Mouse (Mus musculus) stomach, postnatal 0 days (tissue): ENCODE results near the gene Ngly1. TPM values are rescaled to one million over a fixed set of nuclear protein-coding genes. Genes with fewer than 3 reads are reported as not detected.

Experiments
- ATAC-seq: fragments of 200-750 bp; cut with Nextera tagmentation; 2 replicates; pipeline ENCODE4 v1.8.0; 2017; ENCODE audit not compliant: low FRiP score, low TSS enrichment
- DNase-seq: peaks from one replicate; pipeline ENCODE4 v3.0.0-alpha.2; 2016; ENCODE audit warnings: low spot score
- H3K27ac ChIP-seq: fragments of 300-500 bp; sonication (generic); replicated peaks from 2 replicates; pipeline ENCODE4 v1.5.1; 2014; ENCODE audit warnings: mild to moderate bottlenecking, control low read depth
- H3K27me3 ChIP-seq: fragments of 300-500 bp; sonication (generic); 2 replicates; pipeline ENCODE4 v1.6.1; 2014; ENCODE audit warnings: low read length; ENCODE audit not compliant: control insufficient read depth, insufficient read depth
- H3K36me3 ChIP-seq: fragments of 300-500 bp; sonication (generic); 2 replicates; pipeline ENCODE4 v1.6.1; 2014; ENCODE audit warnings: low read length, mixed read lengths; ENCODE audit not compliant: control insufficient read depth, insufficient read depth
- H3K4me1 ChIP-seq: fragments of 300-500 bp; sonication (generic); replicated peaks from 2 replicates; pipeline ENCODE4 v1.6.1; 2014; ENCODE audit warnings: antibody characterized with exemption; ENCODE audit not compliant: control insufficient read depth, insufficient read depth
- H3K4me2 ChIP-seq: fragments of 300-500 bp; sonication (generic); replicated peaks from 2 replicates; pipeline ENCODE4 v1.6.1; 2014; ENCODE audit warnings: low read depth, mild to moderate bottlenecking, control low read depth, moderate library complexity
- H3K4me3 ChIP-seq: fragments of 300-500 bp; sonication (generic); 2 replicates; pipeline ENCODE4 v1.5.1; 2014; ENCODE audit warnings: low read depth, low read length, control low read depth
- H3K9ac ChIP-seq: fragments of 300-500 bp; sonication (generic); 2 replicates; pipeline ENCODE4 v1.6.1; 2014; ENCODE audit warnings: mild to moderate bottlenecking, low read length, control low read depth, mixed read lengths
- H3K9me3 ChIP-seq: fragments of 300-500 bp; sonication (generic); 2 replicates; pipeline ENCODE4 v1.6.1; 2016; ENCODE audit warnings: low read length; ENCODE audit not compliant: control insufficient read depth
- CTCF ChIP-seq: IDR thresholded peaks from 2 replicates; pipeline ENCODE4 v1.5.1; 2016; ENCODE audit warnings: antibody characterized with exemption, low read depth, mild to moderate bottlenecking, moderate library complexity
- EP300 ChIP-seq: optimal IDR thresholded peaks from 2 replicates; pipeline ENCODE3; 2016; ENCODE audit warnings: antibody characterized with exemption
- WGBS: fragments of 180-500 bp; shearing (Covaris S2); extraction: QIAGEN DNeasy Blood & Tissue Kit; methylation state at CpG from one replicate; pipeline ENCODE4 v1.1.7; 2014; 5-methylcytosine and 5-hydroxymethylcytosine counted together
- polyA plus RNA-seq: library from polyadenylated mRNA; unstranded; fragments of >200 nt; fragmentation: Nextera tagmentation; extraction: Ambion mirVana; gene quantifications from 2 replicates; pipeline ENCODE4 v1.2.1, GENCODE M21; 2015

The Ngly1 gene
- polyA plus RNA-seq, 1 experiment from 2014 or later, result 35.2 TPM

DNA sequence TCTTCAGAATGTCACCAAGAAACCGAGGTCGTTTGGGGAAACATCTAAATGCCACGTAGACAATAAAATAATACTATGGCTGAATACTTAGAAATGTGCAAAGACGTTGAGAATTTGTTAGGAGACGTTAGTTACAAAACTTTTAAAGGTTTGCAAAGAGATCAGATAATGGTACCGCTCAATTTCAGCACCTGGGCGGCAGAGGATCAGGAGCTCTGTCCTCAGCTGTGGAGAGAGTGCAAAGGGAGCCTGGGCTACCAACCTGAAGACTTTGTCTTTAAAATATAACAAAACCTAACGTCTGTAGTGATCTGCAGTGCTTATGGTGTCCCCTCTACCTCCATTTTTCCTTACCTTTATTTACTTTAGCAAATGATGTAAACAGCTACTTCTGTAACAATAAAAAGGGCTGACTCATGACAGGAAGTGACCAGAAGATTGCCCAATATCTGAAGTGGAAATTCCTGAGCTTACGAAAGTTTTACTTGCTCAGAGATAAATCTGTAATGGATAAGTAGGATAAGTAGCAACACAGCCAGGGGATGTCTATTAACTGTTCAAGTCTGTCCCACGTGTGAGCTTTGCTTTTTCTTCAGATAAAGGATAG is 5.4 kb upstream of the Ngly1 start:
- peak overlapping the region; percentile 87 for H3K27ac ChIP-seq
- no peaks in the 10 kb centered on the region for H3K36me3 ChIP-seq
- 8% methylated on average over 10 of the region's 10 CpGs for WGBS
- ATAC-seq, result peak; percentile 41
- no peaks in the 10 kb centered on the region for H3K27me3 ChIP-seq
- H3K4me2 ChIP-seq, result peak overlapping the region; percentile 70
- peak overlapping the region; percentile 72 for H3K9ac ChIP-seq
- TF ChIP-seq EP300, result no peak
- no peak for TF ChIP-seq CTCF
- DNase-seq, result peak; percentile 24
- no peaks in the 10 kb centered on the region for H3K9me3 ChIP-seq
- H3K4me3 ChIP-seq, result peak overlapping the region; percentile 57
- H3K4me1 ChIP-seq, result no peaks in the 10 kb centered on the region

DNA sequence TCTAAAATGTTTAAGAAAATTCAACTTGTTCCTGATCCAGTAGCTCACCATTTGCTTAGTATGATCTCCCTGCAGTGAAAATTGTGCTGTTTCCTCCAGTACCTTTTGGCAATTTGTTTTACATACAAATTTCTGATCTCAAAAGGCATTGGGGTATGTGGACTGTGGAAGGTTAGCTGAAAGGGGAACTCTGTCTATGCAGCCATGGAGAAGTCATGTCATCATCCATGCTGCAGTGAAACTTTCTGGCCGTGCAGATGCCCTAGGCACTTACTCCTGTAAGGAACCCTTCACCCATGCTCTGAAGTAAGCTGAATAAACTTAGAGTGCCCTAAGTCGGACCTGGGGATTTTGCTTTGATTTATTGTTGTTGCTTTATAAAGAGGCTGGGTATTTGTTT is 4.7 kb upstream of the Ngly1 start:
- no peak overlapping the region for H3K4me3 ChIP-seq
- H3K27ac ChIP-seq, result no peak overlapping the region
- no peaks in the 10 kb centered on the region for H3K27me3 ChIP-seq
- TF ChIP-seq EP300 (no peak), CTCF (no peak)
- H3K9me3 ChIP-seq, result no peaks in the 10 kb centered on the region
- no peak for DNase-seq
- no peaks in the 10 kb centered on the region for H3K36me3 ChIP-seq
- H3K4me1 ChIP-seq, result no peaks in the 10 kb centered on the region
- H3K4me2 ChIP-seq, result no peak overlapping the region
- no peak for ATAC-seq
- H3K9ac ChIP-seq, result no peak overlapping the region
- 57% methylated on average over 2 of the region's 2 CpGs for WGBS

DNA sequence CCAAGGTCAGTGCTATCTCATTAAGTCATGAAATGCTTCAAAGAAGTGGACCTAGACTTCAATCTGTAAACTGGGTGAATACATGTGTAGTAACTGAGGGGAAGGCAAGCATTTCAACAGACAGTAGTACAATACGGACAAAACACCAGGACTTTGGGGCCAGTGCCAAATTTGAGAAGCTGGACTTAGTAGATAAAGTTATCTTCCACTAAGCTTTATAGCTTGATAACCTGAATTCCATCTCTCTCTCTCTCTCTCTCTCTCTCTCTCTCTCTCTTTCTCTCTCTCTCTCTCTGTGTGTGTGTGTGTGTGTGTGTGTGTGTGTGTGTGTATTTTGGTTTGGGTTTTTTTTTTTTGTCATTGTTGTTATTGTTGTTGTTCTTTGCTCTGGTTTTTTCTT is 4.0 kb upstream of the Ngly1 start:
- 46% methylated on average over 1 of the region's 1 CpGs for WGBS
- DNase-seq (no peak), ATAC-seq (no peak)
- Histone ChIP-seq H3K27me3 (no peaks in the 10 kb centered on the region), H3K4me1 (no peaks in the 10 kb centered on the region), H3K36me3 (no peaks in the 10 kb centered on the region), H3K4me3 (no peak overlapping the region), H3K27ac (no peak overlapping the region), H3K9ac (no peak overlapping the region), H3K4me2 (no peak overlapping the region), H3K9me3 (no peaks in the 10 kb centered on the region)
- TF ChIP-seq CTCF (no peak), EP300 (no peak)

DNA sequence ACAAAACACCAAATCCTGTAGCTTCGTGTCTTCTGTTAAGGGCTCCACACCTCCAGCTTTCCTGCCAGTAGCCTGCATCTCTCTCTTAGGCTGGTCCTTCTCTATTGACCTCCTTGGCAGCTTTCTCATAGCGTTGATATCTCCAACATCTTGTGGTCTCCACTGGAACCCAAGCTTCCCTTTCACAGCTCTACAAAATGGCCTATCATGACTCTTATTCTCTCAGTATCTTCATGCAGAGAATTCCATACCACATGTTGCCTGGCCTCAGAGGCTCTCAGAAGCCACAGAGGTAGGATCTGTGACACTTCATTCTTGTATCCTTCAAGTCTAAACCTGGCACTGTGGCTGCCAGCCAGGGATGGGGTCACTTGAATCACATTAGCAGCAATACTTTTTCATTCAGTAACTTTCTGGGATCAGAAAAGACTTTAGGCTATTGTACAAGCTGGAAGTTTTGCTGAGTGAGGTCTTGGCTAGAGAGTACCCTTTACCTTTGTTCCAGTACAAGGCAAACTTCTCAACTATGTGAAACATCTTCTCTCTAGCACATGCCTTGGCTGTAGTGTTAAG is 2.7 kb upstream of the Ngly1 start:
- ATAC-seq, result no peak
- no peaks in the 10 kb centered on the region for H3K9me3 ChIP-seq

DNA sequence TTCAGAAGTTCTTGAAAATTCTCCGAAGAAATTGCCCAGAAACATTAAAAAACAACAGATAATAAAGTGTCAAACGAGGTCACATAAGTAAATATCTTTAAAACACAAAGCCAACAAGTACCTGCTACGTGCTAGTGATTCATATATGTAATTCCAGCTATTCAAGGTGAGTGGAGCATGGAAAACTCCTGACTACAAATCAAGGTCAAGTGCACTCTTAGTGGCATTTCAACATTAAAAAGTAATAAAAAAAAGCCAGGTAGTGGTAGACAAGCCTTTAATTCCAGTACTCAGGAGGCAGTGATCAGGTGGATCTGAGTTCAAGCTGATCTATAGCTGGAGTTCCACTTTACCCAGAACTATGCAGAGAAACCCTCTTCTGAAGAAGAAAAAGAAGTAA is 945 bp upstream of the Ngly1 start:
- Histone ChIP-seq H3K27me3 (no peaks in the 10 kb centered on the region), H3K4me2 (peak overlapping the region; percentile 81), H3K27ac (no peak overlapping the region), H3K4me3 (no peak overlapping the region), H3K4me1 (no peaks in the 10 kb centered on the region; the same call in 1 of the 2 replicates), H3K36me3 (no peaks in the 10 kb centered on the region), H3K9me3 (no peaks in the 10 kb centered on the region), H3K9ac (no peak overlapping the region)
- 69% methylated on average over 3 of the region's 3 CpGs for WGBS
- no peak for DNase-seq
- no peak for ATAC-seq
- TF ChIP-seq EP300 (no peak), CTCF (no peak)

More for the DNA sequence above, 2.7 kb upstream of the Ngly1 start:
- H3K4me2 ChIP-seq, result no peak overlapping the region
- H3K36me3 ChIP-seq, result no peaks in the 10 kb centered on the region
- H3K4me3 ChIP-seq, result no peak overlapping the region
- H3K27ac ChIP-seq, result no peak overlapping the region
- DNase-seq, result no peak
- H3K27me3 ChIP-seq, result no peaks in the 10 kb centered on the region
- TF ChIP-seq CTCF (no peak), EP300 (no peak)
- H3K9ac ChIP-seq, result no peak overlapping the region
- no peaks in the 10 kb centered on the region; the same call in 1 of the 2 replicates for H3K4me1 ChIP-seq
- 85% methylated on average over 2 of the region's 2 CpGs for WGBS

DNA sequence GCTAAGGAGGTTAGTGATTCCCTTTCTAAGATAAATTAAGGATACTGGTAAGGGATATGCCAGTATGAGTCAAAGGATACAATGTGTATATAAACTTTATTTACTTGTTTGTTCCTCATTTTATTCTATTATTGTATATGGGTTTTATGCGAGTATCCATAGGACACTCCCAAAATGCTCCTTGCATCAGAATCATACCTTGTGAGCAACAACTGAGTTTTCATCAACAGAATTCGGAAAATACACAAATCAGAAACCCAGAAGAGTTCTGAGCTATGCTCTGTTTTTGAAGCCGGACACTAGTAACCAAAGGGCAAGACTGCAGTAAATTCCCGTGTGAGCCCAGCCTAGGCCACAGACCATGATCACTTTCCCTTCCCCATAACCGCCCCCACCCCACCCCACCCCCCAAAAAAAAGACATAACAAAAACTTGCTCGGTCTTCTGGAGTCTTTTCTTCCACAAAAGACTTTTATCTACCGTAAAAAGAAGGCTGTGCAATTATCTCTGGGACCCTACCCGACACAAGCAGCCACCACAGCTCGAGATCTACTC is 400 bp upstream of the Ngly1 start:
- Histone ChIP-seq H3K27ac (peak overlapping the region; percentile 95), H3K9ac (peak overlapping the region; percentile 98), H3K27me3 (no peaks in the 10 kb centered on the region), H3K9me3 (no peaks in the 10 kb centered on the region), H3K4me2 (peak overlapping the region; percentile 81), H3K36me3 (no peaks in the 10 kb centered on the region), H3K4me1 (no peaks in the 10 kb centered on the region; the same call in 1 of the 2 replicates), H3K4me3 (peak overlapping the region; percentile 76)
- ATAC-seq (peak; percentile 1; the same call in 1 of the 2 replicates), DNase-seq (no peak)
- 11% methylated on average over 9 of the region's 9 CpGs for WGBS
- TF ChIP-seq CTCF, result no peak
- TF ChIP-seq EP300, result no peak
